Mouse (Mus musculus) layer of hippocampus, adult 6 months (tissue): Measurements from ENCODE around the gene Kiss1r. TPM values are rescaled to one million over a fixed set of nuclear protein-coding genes. Genes with fewer than 3 reads are reported as not detected.

Source experiments
- long read RNA-seq, 2 experiments: library from polyadenylated mRNA; unstranded; transcript quantifications; one replicate each; pipeline ENCODE4 v2.0.0; 2019 to 2020
- polyA plus RNA-seq: library from polyadenylated mRNA; unstranded; fragments of <200 nt; fragmentation: Nextera tagmentation; gene quantifications from 2 replicates; pipeline ENCODE4 v1.2.3, GENCODE M21; 2021

The Kiss1r gene
- 4.1 and 4.4 TPM in 2 replicates for polyA plus RNA-seq
- long read RNA-seq, experiment 1, partial matches to known transcripts: 1 of 9 reads
- long read RNA-seq, experiment 1, other reads (novel, unspliced or antisense): 2 of 9 reads
- long read RNA-seq, experiment 2, transcript Kiss1r-202 (4 exons, 979 nt): minor isoform, 9 of 37 reads
- long read RNA-seq, experiment 2, transcript Kiss1r-201 (5 exons, 3,163 nt): major isoform, 15 of 37 reads
- long read RNA-seq, experiment 2, partial matches to known transcripts: 3 of 37 reads
- long read RNA-seq, experiment 2, other reads (novel, unspliced or antisense): 10 of 37 reads

GRCm38 (mm10) chr10:79916808-79917531, at the start of gene Kiss1r:
Gene Kiss1r (plus strand): TSS chr10:79916971.

GRCm38 (mm10) chr10:79874290-79874862, 42.4 kb upstream of the Kiss1r start, which contains the start of the genes Prtn3 and Plppr3:
Gene Prtn3 (plus strand): TSS chr10:79874476.
Gene Plppr3 (minus strand): TSS chr10:79874634.

GRCm38 (mm10) chr10:79886054-79886453, 30.7 kb upstream of the Kiss1r start, which contains the start of gene Elane:
Gene Elane (plus strand): TSS chr10:79886247.

GRCm38 (mm10) chr10:79890670-79891069, 26.1 kb upstream of the Kiss1r start, which contains the start of gene Cfd:
Gene Cfd (plus strand): TSS chr10:79890853.

GRCm38 (mm10) chr10:79908167-79909091, 8.3 kb upstream of the Kiss1r start, which contains the start of gene Med16:
Gene Med16 (minus strand): TSS chr10:79908923.

GRCm38 (mm10) chr10:79910556-79910955, 6.2 kb upstream of the Kiss1r start, which contains the start of gene Gm26602:
Gene Gm26602 (plus strand): TSS chr10:79910856.

GRCm38 (mm10) chr10:79920958-79921535, 4.3 kb downstream of the Kiss1r start, which contains the start of gene R3hdm4:
Gene R3hdm4 (minus strand): TSS chr10:79921208.

GRCm38 (mm10) chr10:79926491-79927323, 9.9 kb downstream of the Kiss1r start, which contains the start of gene Arid3a:
Gene Arid3a (plus strand): TSS chr10:79927043.

GRCm38 (mm10) chr10:79959847-79960601, 43.3 kb downstream of the Kiss1r start, which contains the start of gene Wdr18:
Gene Wdr18 (plus strand): TSS chr10:79960152.

GRCm38 (mm10) chr10:79970415-79971182, 53.8 kb downstream of the Kiss1r start, which contains the start of gene Grin3b:
Gene Grin3b (plus strand): TSS chr10:79970715.

Other genes with a start within 250 kb of the Kiss1r start
- gene Tpgs1, start 247.6 kb upstream of the Kiss1r start, polyA plus RNA-seq: 151 and 171 TPM in 2 replicates
- gene Cdc34, start 234.8 kb upstream of the Kiss1r start, polyA plus RNA-seq: 14.9 TPM in 2 replicates
- 0.60 and 4.2 TPM in 2 replicates for gene Gzmm, start 228.0 kb upstream of the Kiss1r start, polyA plus RNA-seq
- 1,334 and 1,835 TPM in 2 replicates for gene Bsg, start 212.5 kb upstream of the Kiss1r start, polyA plus RNA-seq
- gene Hcn2, start 200.3 kb upstream of the Kiss1r start, polyA plus RNA-seq: 3.3 and 4.4 TPM in 2 replicates
- 15.8 and 20.0 TPM in 2 replicates for gene Polrmt, start 170.4 kb upstream of the Kiss1r start, polyA plus RNA-seq
- 1.9 and 3.3 TPM in 2 replicates for gene Fgf22, start 161.9 kb upstream of the Kiss1r start, polyA plus RNA-seq
- gene Rnf126, start 150.0 kb upstream of the Kiss1r start, polyA plus RNA-seq: 7.6 and 10.5 TPM in 2 replicates
- 0.79 and 0.89 TPM in 2 replicates for gene Fstl3, start 139.7 kb upstream of the Kiss1r start, polyA plus RNA-seq
- gene Prss57, start 126.0 kb upstream of the Kiss1r start, polyA plus RNA-seq: 1.3 and 1.7 TPM in 2 replicates
- 67.9 and 93.7 TPM in 2 replicates for gene Palm, start 123.4 kb upstream of the Kiss1r start, polyA plus RNA-seq
- 0.15 and 0.28 TPM in 2 replicates for gene Misp, start 96.0 kb upstream of the Kiss1r start, polyA plus RNA-seq
- 17.4 and 20.4 TPM in 2 replicates for gene Ptbp1, start 62.5 kb upstream of the Kiss1r start, polyA plus RNA-seq
- gene Prtn3, start 42.5 kb upstream of the Kiss1r start, polyA plus RNA-seq: 4.5 and 6.4 TPM in 2 replicates
- 35.4 and 44.1 TPM in 2 replicates for gene Plppr3, start 42.3 kb upstream of the Kiss1r start, polyA plus RNA-seq
- not detected in 2 replicates for gene Elane, start 30.7 kb upstream of the Kiss1r start, polyA plus RNA-seq
- not detected in 2 replicates for gene Cfd, start 26.1 kb upstream of the Kiss1r start, polyA plus RNA-seq
- gene Med16, start 8.0 kb upstream of the Kiss1r start, polyA plus RNA-seq: 44.2 and 50.2 TPM in 2 replicates
- not detected in 2 replicates for gene Gm26602, start 6.1 kb upstream of the Kiss1r start, polyA plus RNA-seq
- gene R3hdm4, start 4.2 kb downstream of the Kiss1r start, polyA plus RNA-seq: 232 and 239 TPM in 2 replicates
- gene Arid3a, start 10.1 kb downstream of the Kiss1r start, polyA plus RNA-seq: 0.87 and 1.7 TPM in 2 replicates
- gene Wdr18, start 43.2 kb downstream of the Kiss1r start, polyA plus RNA-seq: 87.4 and 87.9 TPM in 2 replicates
- gene Grin3b, start 53.7 kb downstream of the Kiss1r start, polyA plus RNA-seq: 0.06 and 0.11 TPM in 2 replicates
- 11.9 and 12.3 TPM in 2 replicates for gene Tmem259, start 67.4 kb downstream of the Kiss1r start, polyA plus RNA-seq
- gene Cnn2, start 71.6 kb downstream of the Kiss1r start, polyA plus RNA-seq: 12.4 and 13.3 TPM in 2 replicates
- gene Abca7, start 79.5 kb downstream of the Kiss1r start, polyA plus RNA-seq: 1.3 and 1.6 TPM in 2 replicates
- gene Arhgap45, start 99.7 kb downstream of the Kiss1r start, polyA plus RNA-seq: 1.6 and 1.7 TPM in 2 replicates
- gene Polr2e, start 122.8 kb downstream of the Kiss1r start, polyA plus RNA-seq: 232 and 241 TPM in 2 replicates
- gene Gpx4, start 130.2 kb downstream of the Kiss1r start, polyA plus RNA-seq: 945 and 1,045 TPM in 2 replicates
- gene Sbno2, start 188.6 kb downstream of the Kiss1r start, polyA plus RNA-seq: 2.8 and 3.1 TPM in 2 replicates
- 16.5 and 18.4 TPM in 2 replicates for gene Stk11, start 198.8 kb downstream of the Kiss1r start, polyA plus RNA-seq
- gene Atp5d, start 221.7 kb downstream of the Kiss1r start, polyA plus RNA-seq: 943 and 1,004 TPM in 2 replicates
- gene Cbarp, start 223.9 kb downstream of the Kiss1r start, polyA plus RNA-seq: 55.5 and 72.9 TPM in 2 replicates
- gene Midn, start 231.3 kb downstream of the Kiss1r start, polyA plus RNA-seq: 8.3 and 11.7 TPM in 2 replicates
- 162 and 186 TPM in 2 replicates for gene Cirbp, start 249.0 kb downstream of the Kiss1r start, polyA plus RNA-seq